Mouse (Mus musculus): Measurements from ENCODE around the gene Ftsj1. TPM values are rescaled to one million over a fixed set of nuclear protein-coding genes. Genes with fewer than 3 reads are reported as not detected.

Gene Ftsj1
- polyA plus RNA-seq (2012; ENCODE audit: low replicate concordance) = 8.0 and 8.3 TPM in 2 replicates

GRCm38 (mm10) chrX:8252334-8253285 is at the start of gene Ftsj1:
Gene Ftsj1 (minus strand): TSS chrX:8252406.

GRCm38 (mm10) chrX:8271083-8271820 is 19.0 kb upstream of the Ftsj1 start, which contains the start of gene Slc38a5:
Gene Slc38a5 (plus strand): TSS chrX:8271133.

GRCm38 (mm10) chrX:8206015-8206693 is 46.1 kb downstream of the Ftsj1 start, which contains the start of gene Porcn:
Gene Porcn (minus strand): TSS chrX:8206525.

GRCm38 (mm10) chrX:8193419-8193723 is 58.8 kb downstream of the Ftsj1 start, which contains the start of gene Ebp:
Gene Ebp (minus strand): TSS chrX:8193512.

Other genes starting within 250 kb of the Ftsj1 start
- gene Glod5, start 233.9 kb downstream of the Ftsj1 start, polyA plus RNA-seq (2012; ENCODE audit: low replicate concordance) = not detected in 2 replicates
- 4.5 and 8.5 TPM in 2 replicates for gene Suv39h1, start 177.6 kb downstream of the Ftsj1 start, polyA plus RNA-seq (2012; ENCODE audit: low replicate concordance)
- 203 and 558 TPM in 2 replicates for gene Was, start 161.9 kb downstream of the Ftsj1 start, polyA plus RNA-seq (2012; ENCODE audit: low replicate concordance)
- 35.6 and 35.9 TPM in 2 replicates for gene Wdr13, start 119.5 kb downstream of the Ftsj1 start, polyA plus RNA-seq (2012; ENCODE audit: low replicate concordance)
- gene Rbm3, start 106.5 kb downstream of the Ftsj1 start, polyA plus RNA-seq (2012; ENCODE audit: low replicate concordance) = 29.3 and 167 TPM in 2 replicates
- gene Tbc1d25, start 76.2 kb downstream of the Ftsj1 start, polyA plus RNA-seq (2012; ENCODE audit: low replicate concordance) = 4.5 and 7.7 TPM in 2 replicates
- 2.5 and 5.4 TPM in 2 replicates for gene Ebp, start 58.9 kb downstream of the Ftsj1 start, polyA plus RNA-seq (2012; ENCODE audit: low replicate concordance)
- gene Porcn, start 45.9 kb downstream of the Ftsj1 start, polyA plus RNA-seq (2012; ENCODE audit: low replicate concordance) = 1.2 and 1.5 TPM in 2 replicates
- 0.38 and 35.8 TPM in 2 replicates for gene Slc38a5, start 18.7 kb upstream of the Ftsj1 start, polyA plus RNA-seq (2012; ENCODE audit: low replicate concordance)
- not detected in 2 replicates for gene Ssxb10, start 75.0 kb upstream of the Ftsj1 start, polyA plus RNA-seq (2012; ENCODE audit: low replicate concordance)
- gene Ssxb9, start 114.6 kb upstream of the Ftsj1 start, polyA plus RNA-seq (2012; ENCODE audit: low replicate concordance) = not detected in 2 replicates
- not detected in 2 replicates for gene Ssxb1, start 160.9 kb upstream of the Ftsj1 start, polyA plus RNA-seq (2012; ENCODE audit: low replicate concordance)
- gene Ssxb2, start 209.3 kb upstream of the Ftsj1 start, polyA plus RNA-seq (2012; ENCODE audit: low replicate concordance) = not detected in 2 replicates